Mouse (Mus musculus) CH12.LX (cell line): ENCODE data around the gene Bhlhe41.

ENCODE experiments used
- POLR2A ChIP-seq: IDR thresholded peaks from 2 replicates; pipeline ENCODE4 v1.6.1; 2011; ENCODE audit warnings: low read depth, mild to moderate bottlenecking, improper control_type of control experiment, low read length
- ZKSCAN1 ChIP-seq: IDR thresholded peaks from 2 replicates; pipeline ENCODE4 v1.6.1; 2012; ENCODE audit warnings: low read depth, inconsistent platforms, low read length, improper control_type of control experiment, borderline replicate concordance

GRCm38 (mm10) chr6:145854756-145855155 is 10.6 kb downstream of the Bhlhe41 start:
- TF ChIP-seq ZKSCAN1: no peak
- no peak for TF ChIP-seq POLR2A
